Mouse (Mus musculus) forebrain, embryonic 14.5 days (tissue): ENCODE results near the gene Castor1. TPM values are rescaled to one million over a fixed set of nuclear protein-coding genes. Genes with fewer than 3 reads are reported as not detected.

ENCODE experiments used
- ATAC-seq: fragments of 200-750 bp; cut with Nextera tagmentation; 2 replicates; pipeline ENCODE4 v1.8.0; 2017; ENCODE audit warnings: mild to moderate bottlenecking, moderate library complexity
- DNase-seq: peaks from one replicate; pipeline ENCODE4 v3.0.0-alpha.2; 2015; ENCODE audit warnings: low spot score
- H3K27ac ChIP-seq: fragments of 300-500 bp; sonication (generic); 2 replicates; pipeline ENCODE4 v1.5.1; 2014; ENCODE audit warnings: low read depth, mild to moderate bottlenecking, control low read depth, low read length, moderate library complexity
- H3K27me3 ChIP-seq: fragments of 300-500 bp; sonication (generic); replicated peaks from 2 replicates; pipeline ENCODE4 v1.6.1; 2014; ENCODE audit warnings: low read length, control low read depth, mixed read lengths; ENCODE audit not compliant: control insufficient read depth, insufficient read depth
- H3K36me3 ChIP-seq: fragments of 300-500 bp; sonication (generic); 2 replicates; pipeline ENCODE4 v1.6.1; 2014; ENCODE audit warnings: low read length, control low read depth; ENCODE audit not compliant: control insufficient read depth, insufficient read depth
- H3K4me1 ChIP-seq: fragments of 300-500 bp; sonication (generic); 2 replicates; pipeline ENCODE4 v1.6.1; 2014; ENCODE audit warnings: antibody characterized with exemption, low read length, control low read depth; ENCODE audit not compliant: control insufficient read depth, insufficient read depth
- H3K4me2 ChIP-seq: fragments of 300-500 bp; sonication (generic); 2 replicates; pipeline ENCODE4 v1.6.1; 2014; ENCODE audit warnings: mild to moderate bottlenecking, control low read depth, low read length
- H3K4me3 ChIP-seq: fragments of 300-500 bp; sonication (generic); 2 replicates; pipeline ENCODE4 v1.5.1; 2014; ENCODE audit warnings: low read depth, low read length, control low read depth
- H3K9ac ChIP-seq: fragments of 300-500 bp; sonication (generic); 2 replicates; pipeline ENCODE4 v1.6.1; 2014; ENCODE audit warnings: mild to moderate bottlenecking, low read length, control low read depth, moderate library complexity
- H3K9me3 ChIP-seq: fragments of 300-500 bp; sonication (generic); replicated peaks from 2 replicates; pipeline ENCODE4 v1.6.1; 2016; ENCODE audit warnings: low read length, control low read depth, mixed read lengths; ENCODE audit not compliant: control insufficient read depth
- WGBS: fragments of 180-500 bp; shearing (Covaris S2); extraction: QIAGEN DNeasy Blood & Tissue Kit; methylation state at CpG from one replicate; pipeline ENCODE4 v1.1.7; 2014; 5-methylcytosine and 5-hydroxymethylcytosine counted together
- polyA plus RNA-seq: library from polyadenylated mRNA; unstranded; fragments of >200 nt; fragmentation: Nextera tagmentation; extraction: Ambion mirVana; gene quantifications from 2 replicates; pipeline ENCODE4 v1.2.1, GENCODE M21; 2014

Castor1 gene
- polyA plus RNA-seq, 1 experiment from 2014 or later, result 1.8 TPM

DNA sequence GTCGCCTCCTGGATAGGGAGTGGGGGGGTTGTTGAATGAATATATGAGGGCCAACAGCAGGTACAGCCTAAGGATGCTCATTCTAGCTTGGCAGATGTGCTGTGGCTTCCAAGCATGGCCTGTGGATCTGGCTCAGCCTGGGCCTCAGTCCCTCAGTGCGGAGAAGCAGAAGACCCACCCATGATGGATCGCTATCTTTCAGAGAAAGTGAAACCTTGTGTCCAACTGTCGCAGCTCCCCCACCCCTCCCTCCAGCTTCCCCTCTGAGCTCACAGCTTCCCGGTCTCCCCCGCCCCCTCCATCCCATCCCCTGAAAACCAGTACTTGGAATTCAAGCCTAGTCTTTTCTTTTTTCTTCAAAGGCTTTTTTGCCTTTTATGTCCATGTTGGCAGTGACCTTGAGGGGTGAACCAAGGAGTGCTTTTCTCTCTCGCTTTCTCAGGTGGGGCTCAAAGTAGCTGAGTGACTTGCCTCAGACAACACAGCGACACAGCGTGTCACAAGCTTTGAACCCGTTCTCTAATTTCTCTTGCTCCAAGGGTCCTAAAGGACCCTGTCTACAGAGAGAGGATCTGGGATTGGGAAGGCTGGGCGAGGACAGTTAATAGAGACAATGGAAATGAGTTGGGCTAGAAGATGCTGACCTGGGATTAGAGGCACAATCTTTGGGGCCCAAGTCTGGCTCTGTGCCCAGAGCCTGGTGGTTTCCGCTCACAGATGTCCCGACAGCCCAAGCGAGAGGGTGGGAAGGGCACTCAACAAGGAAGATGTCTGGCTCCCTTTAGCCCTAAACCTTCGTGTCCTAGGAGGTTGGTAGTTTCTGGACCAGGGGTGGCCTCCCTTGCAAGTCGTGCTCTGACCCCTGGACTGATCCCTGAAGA is 17.9 kb downstream of the Castor1 start, which contains the start of gene Osm:
TSS of gene Osm (plus strand) at position 756 of the 881 bp plus-strand sequence.
- Histone ChIP-seq H3K4me1 (no peaks in the 10 kb centered on the region), H3K9me3 (no peaks in the 10 kb centered on the region), H3K27ac (no peak within 1 kb of the TSS), H3K4me2 (no peak within 1 kb of the TSS), H3K9ac (no peak within 1 kb of the TSS), H3K4me3 (no peak within 1 kb of the TSS), H3K36me3 (no peaks in the 10 kb centered on the region), H3K27me3 (no peaks in the 10 kb centered on the region)
- 69% methylated on average over 16 of the region's 16 CpGs for WGBS
- no peak for DNase-seq
- ATAC-seq, result no peak

DNA sequence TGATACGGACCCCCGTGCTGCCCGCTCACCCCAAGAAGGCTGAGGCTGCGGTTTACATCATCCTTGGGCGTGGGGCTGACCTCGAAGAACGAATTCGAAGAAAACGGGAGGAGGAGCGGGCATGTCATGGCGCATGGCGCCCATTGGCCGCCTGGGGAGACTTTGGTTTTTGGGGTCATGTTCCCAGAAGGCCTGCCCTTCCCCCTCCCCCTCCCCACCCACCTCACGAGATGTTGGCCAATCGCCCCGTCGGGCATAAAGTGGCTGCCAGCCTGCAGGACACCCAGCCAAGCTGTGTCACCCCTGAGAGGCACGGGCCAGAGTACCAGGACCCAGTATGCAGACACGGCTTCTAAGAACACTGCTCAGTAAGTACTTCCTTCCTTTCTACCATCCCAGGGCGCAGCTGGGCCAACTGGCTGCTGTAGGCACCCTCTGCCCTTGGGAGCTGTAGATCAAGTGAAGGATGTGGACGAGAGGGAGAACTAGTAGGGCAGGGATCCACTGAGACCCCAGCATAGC is 18.6 kb downstream of the Castor1 start:
- Histone ChIP-seq H3K4me1 (no peaks in the 10 kb centered on the region), H3K4me3 (no peak overlapping the region), H3K9ac (no peak overlapping the region), H3K36me3 (no peaks in the 10 kb centered on the region), H3K9me3 (no peaks in the 10 kb centered on the region), H3K27me3 (no peaks in the 10 kb centered on the region), H3K27ac (no peak overlapping the region), H3K4me2 (no peak overlapping the region)
- ATAC-seq (no peak), DNase-seq (no peak)
- WGBS, result 90% methylated on average over 21 of the region's 21 CpGs

DNA sequence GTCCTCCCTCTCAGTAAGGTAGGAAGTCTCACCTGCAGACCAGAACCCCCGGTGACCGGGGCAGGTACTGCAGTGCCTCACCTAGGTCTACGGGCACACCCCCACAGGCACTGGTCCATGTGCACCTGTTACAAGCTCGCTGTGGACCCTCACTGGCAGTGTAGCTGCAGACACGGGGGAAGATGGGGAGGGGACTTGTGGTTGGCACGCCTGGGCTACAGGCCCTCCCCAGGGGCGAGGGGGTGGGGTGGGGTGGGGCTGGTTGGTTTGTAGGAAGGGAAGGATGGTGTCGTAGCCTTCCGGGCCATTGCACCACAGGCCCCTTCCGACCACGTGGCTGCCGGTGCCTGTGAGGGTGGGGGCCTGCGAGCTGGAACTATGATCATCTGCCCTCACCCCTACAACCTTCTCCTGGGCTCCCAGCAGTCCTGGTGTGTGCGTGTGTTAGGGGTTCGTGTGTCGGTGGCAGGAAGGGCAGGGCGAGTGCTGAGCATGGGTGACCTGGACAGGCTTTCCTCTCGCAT is 19.4 kb downstream of the Castor1 start:
- Histone ChIP-seq H3K27me3 (no peaks in the 10 kb centered on the region), H3K9ac (no peak overlapping the region), H3K27ac (no peak overlapping the region), H3K4me1 (no peaks in the 10 kb centered on the region), H3K4me3 (no peak overlapping the region), H3K4me2 (no peak overlapping the region), H3K9me3 (no peaks in the 10 kb centered on the region), H3K36me3 (no peaks in the 10 kb centered on the region)
- ATAC-seq, result no peak
- DNase-seq, result no peak
- 84% methylated on average over 18 of the region's 18 CpGs for WGBS

GRCm38 (mm10) chr11:4238167-4238566 is 20.1 kb downstream of the Castor1 start:
- Histone ChIP-seq H3K4me2 (no peak overlapping the region), H3K4me3 (no peak overlapping the region), H3K4me1 (no peaks in the 10 kb centered on the region), H3K27me3 (no peaks in the 10 kb centered on the region), H3K27ac (no peak overlapping the region), H3K9me3 (no peaks in the 10 kb centered on the region), H3K36me3 (no peaks in the 10 kb centered on the region), H3K9ac (no peak overlapping the region)
- WGBS, result 88% methylated on average over 6 of the region's 6 CpGs
- DNase-seq (no peak), ATAC-seq (no peak)

DNA sequence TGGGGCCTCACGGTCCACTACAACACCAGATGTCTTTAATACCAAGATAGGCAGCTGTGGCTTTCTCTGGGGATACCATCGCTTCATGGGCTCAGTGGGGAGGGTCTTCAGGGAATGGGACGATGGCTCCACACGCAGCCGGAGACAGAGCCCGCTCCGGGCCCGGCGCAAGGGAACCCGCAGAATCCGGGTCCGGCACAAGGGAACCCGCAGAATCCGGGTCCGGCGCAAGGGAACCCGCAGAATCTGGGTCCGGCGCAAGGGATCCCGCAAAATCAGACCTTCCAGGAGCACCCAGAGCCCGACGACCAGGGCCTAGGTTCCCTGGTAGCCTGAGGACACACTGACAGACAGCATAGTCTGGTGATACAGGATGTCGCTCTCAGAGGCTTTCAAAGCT is 21.7 kb downstream of the Castor1 start:
- no peaks in the 10 kb centered on the region for H3K4me1 ChIP-seq
- H3K27me3 ChIP-seq, result no peaks in the 10 kb centered on the region
- WGBS, result 95% methylated on average over 23 of the region's 23 CpGs
- no peak overlapping the region for H3K4me3 ChIP-seq
- no peaks in the 10 kb centered on the region for H3K36me3 ChIP-seq
- no peak overlapping the region for H3K4me2 ChIP-seq
- H3K9me3 ChIP-seq, result no peaks in the 10 kb centered on the region
- no peak for ATAC-seq
- no peak overlapping the region for H3K27ac ChIP-seq
- H3K9ac ChIP-seq, result no peak overlapping the region
- DNase-seq, result no peak

DNA sequence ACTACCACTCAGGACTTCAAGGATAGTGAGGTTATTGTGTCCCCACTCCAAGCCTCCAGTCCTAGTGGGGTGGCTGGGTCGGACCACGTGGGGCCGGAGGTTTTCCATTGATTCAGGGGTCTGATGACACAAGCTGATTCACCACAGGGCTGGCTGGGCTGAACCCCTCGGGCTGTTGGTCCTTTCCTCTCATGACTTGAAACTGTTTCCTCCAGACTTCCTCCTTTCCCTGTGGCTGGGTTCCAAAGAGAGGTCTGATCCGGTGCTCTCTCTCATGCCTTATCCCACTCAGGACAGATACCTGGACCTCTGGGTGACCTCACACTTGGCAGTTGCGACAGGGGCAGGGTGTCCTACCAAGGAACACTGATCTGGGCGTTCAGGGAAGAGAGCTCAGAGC is 22.1 kb downstream of the Castor1 start:
- no peak overlapping the region for H3K27ac ChIP-seq
- no peaks in the 10 kb centered on the region for H3K27me3 ChIP-seq
- H3K9ac ChIP-seq, result no peak overlapping the region
- ATAC-seq (no peak), DNase-seq (no peak)
- 82% methylated on average over 7 of the region's 7 CpGs for WGBS
- no peak overlapping the region for H3K4me2 ChIP-seq
- H3K4me3 ChIP-seq, result no peak overlapping the region
- H3K9me3 ChIP-seq, result no peaks in the 10 kb centered on the region
- H3K4me1 ChIP-seq, result no peaks in the 10 kb centered on the region
- no peaks in the 10 kb centered on the region for H3K36me3 ChIP-seq

DNA sequence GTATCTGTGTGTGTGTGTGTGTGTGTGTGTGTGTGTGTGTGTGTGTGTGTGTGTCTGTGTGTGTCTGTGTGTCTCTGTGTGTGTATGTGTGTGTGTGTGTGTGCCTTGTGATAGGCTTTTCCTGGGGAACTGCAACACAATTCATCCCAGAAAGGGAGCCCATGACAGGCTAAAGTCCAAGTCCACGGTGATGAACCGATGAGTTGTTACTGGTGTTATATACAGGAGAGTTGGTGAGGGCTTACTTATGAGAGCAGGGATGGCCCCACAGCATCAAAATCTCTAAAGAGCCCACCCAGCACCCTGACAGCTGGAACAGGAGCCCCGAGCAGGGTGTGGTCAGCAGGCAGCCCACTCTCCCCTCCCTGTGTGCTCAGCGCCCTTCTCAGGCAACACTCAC is 23.2 kb downstream of the Castor1 start:
- Histone ChIP-seq H3K4me1 (no peaks in the 10 kb centered on the region), H3K27me3 (no peaks in the 10 kb centered on the region), H3K27ac (no peak overlapping the region), H3K9ac (no peak overlapping the region), H3K4me2 (no peak overlapping the region), H3K9me3 (no peaks in the 10 kb centered on the region), H3K36me3 (no peaks in the 10 kb centered on the region), H3K4me3 (no peak overlapping the region)
- 75% methylated on average over 3 of the region's 4 CpGs for WGBS
- ATAC-seq, result no peak
- no peak for DNase-seq

DNA sequence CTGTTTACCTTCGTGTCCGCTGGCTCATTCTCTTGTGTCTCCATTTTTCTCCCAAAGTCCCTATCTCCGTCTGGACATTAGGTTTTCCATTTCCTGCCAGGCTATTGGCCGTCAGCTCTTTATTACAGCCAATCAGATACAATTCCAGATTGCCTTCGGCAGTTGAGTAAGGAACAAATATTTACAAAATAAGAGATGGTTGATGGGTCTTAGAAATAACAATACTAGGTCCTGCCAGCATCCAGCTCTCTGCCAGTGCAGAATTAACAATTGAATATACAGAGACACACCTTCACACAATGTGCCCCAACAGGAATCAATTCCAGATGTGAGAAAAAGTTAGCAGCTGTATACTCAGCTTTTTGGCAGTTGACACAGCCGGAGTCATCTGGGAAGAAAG is 28.1 kb downstream of the Castor1 start:
- Histone ChIP-seq H3K4me1 (no peaks in the 10 kb centered on the region), H3K27ac (no peak overlapping the region), H3K27me3 (no peaks in the 10 kb centered on the region), H3K9me3 (no peaks in the 10 kb centered on the region), H3K4me3 (no peak overlapping the region), H3K9ac (no peak overlapping the region), H3K36me3 (no peaks in the 10 kb centered on the region), H3K4me2 (no peak overlapping the region)
- DNase-seq, result no peak
- no peak for ATAC-seq
- 77% methylated on average over 6 of the region's 6 CpGs for WGBS

- no peak overlapping the region for H3K27ac ChIP-seq
- no peak for ATAC-seq
Observed at GRCm38 (mm10) chr11:4246623-4247022, 28.6 kb downstream of the Castor1 start.

More at GRCm38 (mm10) chr11:4246623-4247022, 28.6 kb downstream of the Castor1 start:
- WGBS, result 77% methylated on average over 4 of the region's 4 CpGs
- Histone ChIP-seq H3K4me3 (no peak overlapping the region), H3K4me1 (no peaks in the 10 kb centered on the region; the same call in 1 of the 2 replicates), H3K36me3 (no peaks in the 10 kb centered on the region), H3K9me3 (no peaks in the 10 kb centered on the region), H3K9ac (no peak overlapping the region), H3K4me2 (no peak overlapping the region), H3K27me3 (no peaks in the 10 kb centered on the region)
- no peak for DNase-seq
